Mouse (Mus musculus) small intestine, adult 2 months (tissue): ENCODE data around the gene Hspd1. TPM values are rescaled to one million over a fixed set of nuclear protein-coding genes. Genes with fewer than 3 reads are reported as not detected.
A peak's percentile ranks its signal among the peaks of the same experiment; 100 is the strongest.
"Not testable (repeated sequence)": the region's sequence is repeated elsewhere in the genome, so short reads cannot be mapped to it uniquely, and the experiment has no call there.

Source experiments
- H3K27ac ChIP-seq: fragments of 200-500 bp; 2 replicates; pipeline ENCODE4 v1.5.1; 2012; ENCODE audit warnings: low read depth, low read length, control low read depth, inconsistent platforms; ENCODE audit not compliant: insufficient read depth
- H3K27me3 ChIP-seq: fragments of 200-500 bp; 2 replicates; pipeline ENCODE4 v1.6.1; 2012; ENCODE audit warnings: mild to moderate bottlenecking, moderate library complexity, low read length, inconsistent platforms; ENCODE audit not compliant: control insufficient read depth, insufficient read depth
- H3K36me3 ChIP-seq: fragments of 200-500 bp; 2 replicates; pipeline ENCODE4 v1.6.1; 2012; ENCODE audit warnings: mild to moderate bottlenecking, low read length, control low read depth, inconsistent platforms; ENCODE audit not compliant: control insufficient read depth, insufficient read depth
- H3K4me1 ChIP-seq: fragments of 200-500 bp; 2 replicates; pipeline ENCODE4 v1.6.1; 2012; ENCODE audit warnings: low read length, inconsistent platforms, mixed read lengths; ENCODE audit not compliant: control insufficient read depth, insufficient read depth, insufficient read length
- H3K4me3 ChIP-seq: fragments of 200-500 bp; 2 replicates; pipeline ENCODE4 v1.5.1; 2012; ENCODE audit warnings: low read depth, mild to moderate bottlenecking, control low read depth, inconsistent platforms, low read length, moderate library complexity
- CTCF ChIP-seq: fragments of 200-500 bp; IDR thresholded peaks from 2 replicates; pipeline ENCODE4 v1.5.1; 2012; ENCODE audit warnings: low read depth, mild to moderate bottlenecking, control low read depth, inconsistent platforms, low read length, moderate library complexity, mixed read lengths; ENCODE audit not compliant: insufficient replicate concordance, insufficient read length; ENCODE audit errors: extremely low read depth
- POLR2A ChIP-seq: fragments of 200-500 bp; IDR thresholded peaks from 2 replicates; pipeline ENCODE4 v1.6.1; 2012; ENCODE audit warnings: low read depth, mild to moderate bottlenecking, control low read depth, inconsistent platforms, low read length, moderate library complexity
- WGBS: fragments of 180-500 bp; shearing (Covaris S2); methylation state at CpG from one replicate; pipeline ENCODE4 v1.1.7; 2018; 5-methylcytosine and 5-hydroxymethylcytosine counted together
- polyA plus RNA-seq: library from polyadenylated mRNA; depleted of rRNA; stranded (reverse); fragments of >200 nt; gene quantifications from 2 replicates; pipeline ENCODE4 v1.2.3, GENCODE M21; 2012

Hspd1 gene
- polyA plus RNA-seq, 1 experiment, result 6.1 TPM

- peaks cover 5% of the 10 kb centered on the region; the same call in 1 of the 2 replicates for H3K4me1 ChIP-seq
- H3K27ac ChIP-seq, result peak overlapping the region; percentile 75
- WGBS, result 64% methylated on average over 10 of the region's 10 CpGs
- H3K27me3 ChIP-seq, result no peaks in the 10 kb centered on the region
- H3K4me3 ChIP-seq, result peak overlapping the region; percentile 61
- TF ChIP-seq CTCF (no peak), POLR2A (no peak)
- H3K36me3 ChIP-seq, result 0 out of 2 replicates have a peak, but pooled peaks cover 4% of the 10 kb centered on the region
These were observed 42.3 kb upstream of the Hspd1 start for GRCm38 (mm10) chr1:55130190-55130916.

- Histone ChIP-seq H3K27me3 (no peaks in the 10 kb centered on the region), H3K4me3 (no peak overlapping the region), H3K4me1 (peaks cover 5% of the 10 kb centered on the region; the same call in 1 of the 2 replicates), H3K36me3 (0 out of 2 replicates have a peak, but pooled peaks cover 2% of the 10 kb centered on the region), H3K27ac (no peak overlapping the region)
- WGBS, result 84% methylated on average over 5 of the region's 5 CpGs
- TF ChIP-seq POLR2A, result no peak
- no peak for TF ChIP-seq CTCF
These were observed 41.7 kb upstream of the Hspd1 start for GRCm38 (mm10) chr1:55129716-55130115.

- H3K4me1 ChIP-seq, H3K27me3 ChIP-seq, H3K36me3 ChIP-seq, H3K27ac ChIP-seq, H3K4me3 ChIP-seq: not testable (repeated sequence)
- WGBS, result 96% methylated on average over 2 of the region's 2 CpGs
These were observed 36.1 kb upstream of the Hspd1 start for GRCm38 (mm10) chr1:55124136-55124535.

GRCm38 (mm10) chr1:55123561-55123960, 35.5 kb upstream of the Hspd1 start:
- Histone ChIP-seq H3K27ac (no peak overlapping the region), H3K4me3 (no peak overlapping the region), H3K4me1 (no peaks in the 10 kb centered on the region), H3K36me3 (no peaks in the 10 kb centered on the region), H3K27me3 (no peaks in the 10 kb centered on the region)
- WGBS, result 84% methylated on average over 2 of the region's 2 CpGs
- TF ChIP-seq CTCF (no peak), POLR2A (no peak)

GRCm38 (mm10) chr1:55123046-55123445, 35.0 kb upstream of the Hspd1 start:
- Histone ChIP-seq H3K27me3 (no peaks in the 10 kb centered on the region), H3K27ac (no peak overlapping the region), H3K36me3 (no peaks in the 10 kb centered on the region), H3K4me3 (no peak overlapping the region), H3K4me1 (no peaks in the 10 kb centered on the region)
- 82% methylated on average over 5 of the region's 5 CpGs for WGBS
- TF ChIP-seq POLR2A (no peak), CTCF (no peak)

GRCm38 (mm10) chr1:55109066-55109766, 21.2 kb upstream of the Hspd1 start:
- 95% methylated on average over 4 of the region's 4 CpGs for WGBS
- TF ChIP-seq POLR2A, result no peak
- no peak for TF ChIP-seq CTCF
- no peak overlapping the region for H3K27ac ChIP-seq

GRCm38 (mm10) chr1:55108473-55108872, 20.4 kb upstream of the Hspd1 start:
- WGBS, result 25% methylated on average over 2 of the region's 2 CpGs
- H3K4me1 ChIP-seq, result no peaks in the 10 kb centered on the region
- no peak overlapping the region for H3K4me3 ChIP-seq
- H3K36me3 ChIP-seq, result no peaks in the 10 kb centered on the region
- TF ChIP-seq POLR2A (no peak), CTCF (no peak)
- H3K27me3 ChIP-seq, result no peaks in the 10 kb centered on the region
- no peak overlapping the region for H3K27ac ChIP-seq

More at GRCm38 (mm10) chr1:55109066-55109766, 21.2 kb upstream of the Hspd1 start:
- Histone ChIP-seq H3K36me3 (no peaks in the 10 kb centered on the region), H3K27me3 (no peaks in the 10 kb centered on the region), H3K4me1 (no peaks in the 10 kb centered on the region), H3K4me3 (no peak overlapping the region)
